Comparison of ENCODE assay signal across 18 mouse cellular contexts in genomic region chr19:20381207-20381752, GRCm38 (mm10).
"Had no signal": no experiment of that assay in that cellular context is flagged by ENCODE, and none has a peak within 500 bp of the region (broad histone marks: within the 10 kb centered on the region; RNA-seq: fewer than 3 reads in every experiment).

No protein-coding gene starts in this region.

- H3K4me1 ChIP-seq: kidney, embryonic 15.5 days; limb, embryonic 12.5 days; limb, embryonic 15.5 days; liver, embryonic 12.5 days; liver, embryonic 15.5 days; lung, embryonic 15.5 days had no signal

- H3K4me3 ChIP-seq: kidney, embryonic 15.5 days; left cerebral cortex, adult 2 months; limb, embryonic 12.5 days; limb, embryonic 15.5 days; liver, embryonic 12.5 days; liver, embryonic 15.5 days; lung, embryonic 15.5 days had no signal

- H3K36me3 ChIP-seq: kidney, embryonic 15.5 days; limb, embryonic 12.5 days; liver, embryonic 12.5 days; liver, embryonic 15.5 days; lung, embryonic 15.5 days had no signal

- H3K27me3 ChIP-seq: kidney, embryonic 15.5 days; limb, embryonic 12.5 days; limb, embryonic 15.5 days; liver, embryonic 12.5 days; liver, embryonic 15.5 days; lung, embryonic 15.5 days had no signal

- H3K27ac ChIP-seq: kidney, embryonic 15.5 days; left cerebral cortex, adult 2 months; limb, embryonic 12.5 days; limb, embryonic 15.5 days; liver, embryonic 12.5 days; liver, embryonic 15.5 days; lung, embryonic 15.5 days had no signal

- DNase-seq: kidney, adult 11 months; kidney, adult 8-10 months; kidney, postnatal 10 days; kidney, postnatal 36 days; layer of hippocampus, postnatal 36 days; lung, adult 18-20 months; lung, postnatal 10 days; lung, postnatal 36 days; midbrain, embryonic 14.5 days; thymus, adult 18-20 months; thymus, postnatal 36 days had no signal
